Mouse (Mus musculus): ENCODE data around the gene Rab36.

Rab36 gene

DNA sequence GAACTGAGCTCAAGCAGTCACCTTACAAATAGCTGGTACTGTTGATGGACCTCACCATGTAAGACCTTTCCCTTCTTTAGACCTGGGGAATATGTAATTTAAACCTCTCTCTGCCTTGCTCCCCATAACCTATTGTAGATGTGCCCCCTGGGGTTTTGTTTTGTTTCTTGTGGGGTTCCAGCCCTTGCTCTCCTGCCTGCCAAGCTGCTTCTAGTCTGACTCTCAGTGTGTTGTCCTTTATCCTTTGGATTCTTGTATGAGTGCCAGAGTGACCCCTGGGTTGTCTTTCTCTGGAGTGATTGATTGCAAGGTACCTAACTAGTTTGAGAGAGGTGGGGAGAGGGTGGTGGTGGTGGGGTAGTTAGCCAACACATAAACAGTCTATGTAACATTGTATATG, 30.6 kb downstream of the Rab36 start:
- in situ Hi-C loops (cut with MboI; ENCODE audit: low sequenced_read_pairs) = no loop called here

DNA sequence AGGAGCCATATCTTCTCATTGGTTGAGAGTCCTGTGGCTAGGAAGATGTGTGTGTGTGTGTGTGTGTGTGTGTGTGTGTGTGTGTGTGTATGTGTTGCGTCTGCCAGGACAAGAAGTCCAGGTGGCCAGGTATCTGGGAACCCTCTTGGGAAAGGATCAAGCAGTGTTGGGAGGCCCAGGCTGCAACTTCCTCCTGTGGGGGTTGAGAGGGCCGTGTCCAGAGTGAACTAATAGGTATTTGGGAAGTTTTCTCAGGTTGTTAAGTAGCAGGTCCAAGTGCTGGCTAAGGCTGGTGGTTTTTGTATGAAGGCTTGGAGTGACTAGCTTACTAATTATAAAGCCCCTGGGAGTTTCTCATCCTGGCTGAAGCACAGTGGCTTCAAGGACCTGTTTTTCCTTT, 31.2 kb downstream of the Rab36 start:
- in situ Hi-C loops (cut with MboI; ENCODE audit: low sequenced_read_pairs) = no loop called here

DNA sequence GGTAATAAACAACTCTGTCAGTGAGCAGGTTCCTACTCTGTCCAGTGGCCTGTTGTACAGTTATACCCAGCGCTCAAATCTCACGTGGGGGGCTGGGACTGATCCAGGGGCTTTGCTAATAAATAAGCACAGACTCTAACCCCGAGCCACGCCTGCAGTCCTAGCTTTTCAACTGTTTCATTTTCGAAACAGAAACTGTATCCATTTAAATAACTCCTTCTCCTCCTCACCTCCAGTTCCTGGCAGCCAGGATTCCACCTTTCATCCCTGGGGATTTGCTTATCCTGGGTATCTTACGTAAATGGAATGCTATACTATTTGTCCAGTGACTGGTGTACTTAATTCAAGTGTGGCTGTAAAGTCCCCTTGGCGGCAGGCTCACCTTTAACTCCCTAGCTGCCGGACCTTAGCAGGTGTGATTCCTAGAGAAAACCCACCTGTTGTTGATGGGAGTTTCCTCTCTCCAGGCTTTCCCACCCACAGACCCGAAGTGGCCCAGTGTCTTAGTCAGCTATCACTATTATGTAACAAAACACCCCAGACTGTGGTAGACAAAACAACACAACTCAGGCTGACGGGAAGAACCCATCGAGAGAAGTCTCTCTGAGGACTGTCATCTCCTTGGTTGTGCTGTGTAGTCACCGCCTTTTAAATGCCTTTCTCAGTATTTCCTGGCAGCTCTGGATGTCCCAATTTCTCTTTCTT, 31.9 kb downstream of the Rab36 start:
- in situ Hi-C loops (cut with MboI; ENCODE audit: low sequenced_read_pairs) = no loop called here

DNA sequence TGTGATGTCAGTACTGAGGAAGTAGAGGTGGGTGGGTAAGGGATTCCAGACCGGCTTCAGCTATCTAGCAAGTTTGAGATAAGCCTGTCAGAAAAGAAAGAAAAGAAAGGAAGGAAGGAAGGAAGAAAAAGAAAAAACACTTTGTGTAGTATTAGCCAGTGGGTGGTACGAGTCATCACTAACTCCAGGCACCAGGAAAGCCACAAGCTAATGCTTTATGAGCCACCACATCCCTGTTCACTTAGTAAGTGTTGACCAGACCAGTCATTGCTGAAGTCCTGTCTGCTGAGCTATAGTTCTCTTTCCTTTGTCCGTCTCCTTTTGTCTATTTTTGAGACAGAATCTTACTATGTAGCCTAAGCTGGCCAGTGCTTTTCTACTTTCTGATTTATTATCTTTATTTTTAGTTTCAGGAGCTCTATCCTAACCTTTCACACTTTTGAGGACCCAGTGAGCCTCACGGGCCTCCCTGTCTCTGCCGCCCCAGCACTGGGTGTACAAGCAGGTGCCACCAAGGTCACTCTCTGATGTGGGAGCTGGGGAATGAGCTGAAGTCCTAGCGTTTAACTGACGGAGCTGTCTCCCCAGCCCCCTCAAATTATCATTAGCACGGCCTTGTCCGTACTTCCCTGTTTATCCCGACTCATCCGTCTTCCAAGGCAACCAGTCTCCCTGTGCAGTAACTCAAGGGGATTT, 33.6 kb downstream of the Rab36 start:
- in situ Hi-C loops (cut with MboI; ENCODE audit: low sequenced_read_pairs) = no loop called here

DNA sequence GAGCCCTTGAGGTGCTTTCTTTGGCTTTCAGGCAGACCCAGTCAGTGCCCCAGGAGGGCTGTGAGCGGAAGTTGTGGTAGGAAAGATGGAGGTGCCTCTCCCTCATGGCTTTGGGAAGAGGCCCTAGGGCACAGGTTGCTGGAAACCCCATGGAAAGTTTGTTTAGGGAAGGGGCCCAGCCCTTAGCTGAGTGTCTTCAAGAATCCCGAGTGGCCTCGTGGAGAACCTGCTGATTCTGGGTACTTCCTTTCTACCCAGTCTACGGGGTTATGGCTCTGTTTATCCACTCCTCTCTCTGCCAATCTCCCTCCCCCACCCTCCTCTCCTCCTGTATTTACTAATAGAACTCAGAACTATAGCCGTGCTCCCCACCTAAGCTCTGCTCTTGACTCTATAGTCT, 38.8 kb downstream of the Rab36 start:
- in situ Hi-C loops (cut with MboI; ENCODE audit: low sequenced_read_pairs) = no loop called here

DNA sequence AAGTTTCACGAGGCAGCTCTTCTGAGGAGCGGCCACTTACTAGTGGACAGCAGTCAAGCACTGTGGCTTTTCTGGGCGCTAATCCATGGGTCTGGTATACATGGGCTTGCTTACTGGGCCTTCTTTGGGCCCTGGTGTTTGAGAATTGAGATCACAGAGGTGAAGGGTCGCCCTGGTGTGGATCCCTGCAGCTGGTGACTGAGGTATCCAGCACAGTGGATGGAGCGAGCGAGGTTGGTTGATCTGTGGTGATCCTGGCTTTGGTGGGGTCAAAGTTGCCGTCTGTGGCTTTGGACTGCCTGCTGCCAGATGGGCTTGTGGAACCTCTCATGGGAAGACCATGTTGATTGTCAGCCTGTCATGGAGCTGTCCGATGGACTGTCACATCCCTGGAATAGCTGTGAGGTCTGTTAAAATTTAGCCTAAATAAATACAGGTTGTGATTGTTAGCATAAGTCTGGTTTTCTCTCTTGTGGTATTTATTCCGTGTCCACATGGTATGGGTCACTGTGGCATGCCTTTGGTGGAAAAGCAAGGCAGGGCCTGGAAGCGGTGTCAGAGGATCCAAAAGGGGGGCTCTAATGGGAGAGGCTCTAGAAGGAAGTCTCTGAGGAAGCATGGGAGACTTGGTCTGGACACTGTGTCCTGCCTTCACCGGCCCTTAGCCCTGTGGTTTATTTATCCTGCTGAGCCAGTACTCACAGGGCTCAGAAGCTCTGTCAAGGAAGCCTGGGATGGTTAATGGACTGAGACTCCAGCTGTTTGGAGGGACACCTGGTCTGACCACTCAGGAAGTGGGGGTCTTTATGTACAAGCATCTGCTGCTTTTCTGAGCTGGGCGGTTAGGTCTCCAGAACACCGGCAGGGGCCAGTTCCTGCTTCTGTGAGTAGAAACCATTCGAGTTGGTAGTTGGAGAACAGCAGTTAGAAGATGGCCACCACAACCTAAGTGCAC, 41.6 kb downstream of the Rab36 start:
- in situ Hi-C loops (cut with MboI; ENCODE audit: low sequenced_read_pairs) = no loop called here

DNA sequence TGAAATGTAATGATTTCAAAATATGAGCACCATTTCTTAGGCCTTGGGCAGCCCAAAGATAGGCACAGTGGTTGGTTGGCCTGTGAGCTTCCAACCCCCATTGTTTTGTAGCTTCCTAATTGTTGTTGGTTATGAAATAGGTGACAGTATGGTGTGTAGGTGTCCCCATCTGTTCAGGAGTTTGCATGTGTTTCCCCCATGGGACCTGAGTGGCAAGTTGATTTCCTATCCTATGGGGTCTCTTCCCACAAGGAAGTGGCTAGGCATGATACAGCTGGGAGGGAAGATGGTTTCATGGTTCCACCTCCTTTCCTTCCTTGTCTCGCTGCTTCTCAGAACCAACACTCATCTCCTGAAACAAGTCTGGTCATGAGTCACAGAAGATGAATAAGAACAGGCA, 48.5 kb downstream of the Rab36 start:
- in situ Hi-C loops (cut with MboI; ENCODE audit: low sequenced_read_pairs) = no loop called here

DNA sequence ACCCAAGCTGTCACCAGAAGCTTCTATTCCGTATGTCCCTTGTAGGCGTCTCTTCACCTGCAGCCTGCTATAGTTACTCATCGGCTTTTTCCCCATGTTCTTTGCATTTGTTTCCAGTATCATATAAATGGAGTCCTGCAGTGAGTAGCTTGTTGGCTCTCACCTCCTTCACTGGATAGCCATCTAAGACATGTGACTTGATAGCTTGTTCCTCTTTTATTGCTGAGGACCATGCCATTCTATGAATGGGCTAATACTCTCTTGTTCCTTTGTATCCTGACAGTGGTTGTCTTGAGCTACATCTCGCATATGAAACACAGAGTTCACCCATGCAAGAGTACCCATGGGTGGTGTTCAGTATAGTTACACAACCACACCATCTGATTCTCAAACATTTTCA, 51.6 kb downstream of the Rab36 start:
- in situ Hi-C loops (cut with MboI; ENCODE audit: low sequenced_read_pairs) = no loop called here

DNA sequence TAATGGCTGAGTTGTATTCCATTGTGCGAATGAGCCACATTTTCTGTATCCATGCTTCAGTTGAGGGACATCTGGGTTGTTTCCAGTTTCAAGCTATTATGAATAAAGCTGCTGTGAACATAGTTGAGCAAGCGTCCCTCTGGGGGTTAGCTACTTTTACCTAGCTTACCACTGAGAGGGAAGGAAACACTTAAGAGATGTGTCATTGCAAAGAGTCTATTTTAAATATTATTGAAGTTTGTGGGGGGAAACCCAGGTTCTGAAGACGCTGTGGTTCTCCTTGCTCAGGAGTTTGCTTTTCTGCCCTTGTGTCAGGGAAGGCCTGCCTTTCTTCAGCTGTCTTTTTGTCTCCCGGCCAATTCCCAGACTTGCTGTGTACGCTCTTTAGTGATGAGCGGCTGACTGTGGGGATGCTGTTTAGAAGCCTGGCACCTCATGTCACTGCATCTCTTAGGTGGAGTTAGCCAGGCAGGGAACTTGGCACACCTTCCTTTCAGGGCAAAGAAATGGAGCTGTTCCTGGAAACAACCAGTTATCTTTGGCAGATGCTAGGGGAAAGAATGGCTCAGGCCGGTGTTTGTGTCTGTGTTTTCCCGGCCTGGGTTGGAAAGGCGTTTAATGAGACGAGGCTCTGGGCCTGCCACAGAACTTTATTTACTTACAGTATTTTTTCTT, 54.8 kb downstream of the Rab36 start:
- in situ Hi-C loops (cut with MboI; ENCODE audit: low sequenced_read_pairs) = no loop called here

DNA sequence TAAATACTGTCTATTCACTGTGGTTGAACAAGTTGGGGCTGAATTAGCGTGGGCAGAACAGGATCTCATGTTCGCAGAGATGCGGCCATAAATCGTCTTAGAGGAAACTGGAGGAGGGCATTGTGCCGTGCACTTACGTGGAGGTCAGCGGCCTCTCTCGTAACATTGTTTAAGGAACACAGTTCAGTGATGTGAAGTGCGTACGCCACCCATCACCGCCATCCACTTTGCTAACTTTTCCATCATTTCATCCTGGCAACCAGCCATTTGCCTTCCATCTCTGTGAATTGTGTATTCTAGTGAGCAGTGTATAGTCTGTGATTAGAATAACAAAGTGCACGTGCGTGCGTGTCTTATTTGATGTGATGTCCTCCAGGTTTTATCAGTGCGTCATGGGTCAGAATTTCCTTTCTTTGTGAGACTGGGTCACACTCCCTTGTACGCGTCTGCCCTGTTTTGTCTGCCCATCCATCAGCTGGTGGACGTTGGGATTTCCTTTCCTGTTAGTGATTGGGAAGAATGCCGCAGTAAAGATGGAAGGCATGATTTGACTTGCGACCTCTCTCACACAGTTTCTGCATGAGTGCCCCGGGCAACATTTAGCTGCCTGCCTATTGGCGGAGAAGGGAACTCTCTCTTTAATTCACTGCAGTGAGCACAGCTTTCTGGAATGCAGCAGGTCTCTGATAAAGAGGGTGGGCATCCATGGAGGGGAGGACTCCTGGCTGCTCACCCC, 56.6 kb downstream of the Rab36 start:
- in situ Hi-C loops (cut with MboI; ENCODE audit: low sequenced_read_pairs) = no loop called here

DNA sequence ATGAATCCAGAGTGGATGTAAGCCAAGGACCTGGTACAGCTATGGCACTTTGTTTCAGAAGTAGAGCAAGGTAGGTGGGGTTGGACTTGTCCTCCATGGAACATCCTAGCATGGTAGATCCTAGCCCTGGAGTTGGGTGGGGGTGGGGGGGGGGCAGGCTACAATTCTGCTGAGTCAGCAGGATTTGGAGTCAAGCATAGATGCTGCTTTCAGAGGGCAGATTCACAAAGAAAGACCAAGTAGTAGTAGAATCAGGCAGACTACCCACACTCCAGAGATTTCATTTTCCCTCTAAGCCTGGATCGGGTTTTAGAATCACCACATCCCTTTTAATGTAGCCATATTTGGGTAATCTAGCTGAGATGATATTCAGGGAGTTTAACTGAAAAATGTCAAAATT, 57.5 kb downstream of the Rab36 start:
- in situ Hi-C loops (cut with MboI; ENCODE audit: low sequenced_read_pairs) = no loop called here

DNA sequence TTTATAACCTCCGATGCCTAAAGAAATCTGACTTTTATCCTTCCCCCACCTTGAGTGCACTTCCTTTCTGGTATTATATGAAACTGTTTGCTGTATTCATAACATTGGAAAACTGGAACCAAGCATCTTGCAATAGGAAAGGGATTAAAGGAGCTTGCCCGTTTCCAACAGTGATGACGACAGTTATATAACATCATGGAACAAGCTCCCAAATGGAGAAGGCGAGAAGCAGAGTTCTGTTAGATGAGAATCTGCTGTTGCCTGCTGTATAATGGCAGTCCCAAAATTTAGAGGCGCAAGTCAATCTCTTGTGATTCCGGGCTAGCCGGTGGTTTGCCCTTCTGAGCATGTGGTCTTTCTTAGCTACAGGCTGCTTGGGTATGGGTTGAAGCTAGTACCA, 58.4 kb downstream of the Rab36 start:
- in situ Hi-C loops (cut with MboI; ENCODE audit: low sequenced_read_pairs) = no loop called here

DNA sequence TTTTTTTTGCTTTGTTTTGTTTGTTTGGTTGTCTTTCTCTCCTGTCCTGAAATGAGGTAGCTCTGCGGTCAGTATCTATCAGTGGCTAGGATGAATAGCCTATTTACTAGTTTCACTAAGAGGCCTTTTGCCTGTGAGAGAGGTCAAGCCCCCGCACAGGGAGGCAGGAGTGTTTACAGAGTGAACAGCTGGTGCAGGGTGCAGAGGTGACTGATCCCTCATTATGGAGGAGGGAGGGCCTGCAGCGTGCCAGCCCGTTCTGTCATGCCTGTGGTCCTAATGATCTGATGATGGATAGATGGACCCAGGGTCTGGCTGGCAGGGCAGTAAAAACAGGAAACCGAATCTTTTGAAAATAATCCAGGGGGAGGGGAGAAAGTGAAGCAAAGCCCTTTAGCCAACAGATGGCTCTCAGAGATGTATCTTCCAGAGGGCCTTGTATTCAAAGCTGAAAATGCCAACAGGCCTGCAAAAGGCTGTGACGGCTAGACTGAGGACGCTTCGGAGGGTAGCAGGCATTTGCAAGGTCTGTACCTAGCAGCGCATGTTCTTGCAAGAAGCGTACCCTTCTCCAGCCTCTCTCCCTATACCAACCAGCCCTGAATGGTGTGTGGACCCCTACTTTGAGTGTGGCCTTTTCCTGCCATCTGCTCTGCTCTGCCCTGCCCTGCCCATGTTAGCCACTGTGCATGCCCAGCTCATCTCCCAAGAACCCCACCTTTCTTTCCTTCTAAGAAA, 61.8 kb downstream of the Rab36 start:
- in situ Hi-C loops (cut with MboI; ENCODE audit: low sequenced_read_pairs) = no loop called here

DNA sequence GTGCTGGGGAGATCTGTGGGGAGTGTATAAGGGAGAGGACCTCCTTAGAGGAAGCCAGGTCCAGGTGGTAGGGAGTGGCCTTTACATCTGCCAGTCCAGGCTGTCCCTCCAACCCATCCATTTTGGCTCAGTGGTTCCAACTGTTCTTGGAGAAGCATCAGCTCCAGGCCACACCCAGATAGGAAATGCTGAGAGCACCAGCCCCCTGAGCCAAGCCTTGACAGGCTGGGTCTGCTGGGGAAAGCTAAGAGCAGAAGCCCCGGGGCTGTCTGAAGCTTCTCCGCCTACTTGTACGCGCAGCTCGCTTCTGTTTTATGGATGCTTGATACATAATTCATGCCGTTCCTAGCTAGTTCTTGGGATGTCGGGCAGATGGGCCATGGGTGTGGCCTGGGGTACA, 63.4 kb downstream of the Rab36 start:
- in situ Hi-C loops (cut with MboI; ENCODE audit: low sequenced_read_pairs) = no loop called here

DNA sequence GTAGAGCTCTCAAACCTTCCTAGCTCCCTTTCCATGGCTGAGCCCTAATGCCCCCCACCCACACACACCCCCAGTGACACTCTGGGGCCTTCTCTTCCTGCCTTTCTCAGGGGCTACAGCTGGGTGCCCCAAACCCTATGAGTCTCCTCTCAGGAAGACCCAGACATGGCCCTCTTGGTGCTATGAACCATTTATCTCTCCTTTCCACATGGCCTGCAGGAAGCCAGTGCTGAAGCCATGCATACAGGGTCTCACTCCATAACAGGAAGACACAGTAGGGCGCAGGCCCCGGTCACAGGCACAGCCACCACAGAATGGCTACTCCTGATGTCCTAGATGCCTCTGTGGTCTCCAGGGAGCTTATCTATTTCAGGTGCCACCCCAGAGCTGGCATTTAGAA, 66.6 kb downstream of the Rab36 start:
- in situ Hi-C loops (cut with MboI; ENCODE audit: low sequenced_read_pairs) = no loop called here

All from CH12F3 (cell line).